Mouse (Mus musculus) heart, adult 8-10 months (tissue): ENCODE results near the gene Gm38392. TPM values are rescaled to one million over a fixed set of nuclear protein-coding genes. Genes with fewer than 3 reads are reported as not detected.

Source experiments
- DNase-seq: peaks from one replicate; pipeline ENCODE4 v3.0.0; 2022; ENCODE audit warnings: low spot score
- microRNA-seq: library from miRNA; unstranded; fragments of <30 nt; microRNA quantifications from one replicate; pipeline ENCODE4 v1.2.0, GENCODE M21; 2022
- total RNA-seq, 4 experiments: library from RNA; stranded (reverse); gene quantifications; 2 replicates each; pipeline ENCODE4 v1.2.4; 2022

Gm38392 gene
- total RNA-seq, 4 experiments from 2014 or later, result 0.25 to 0.44 (median 0.29) TPM; not detected in 1

GRCm38 (mm10) chr3:88200161-88200971 lies 86.6 kb downstream of the Gm38392 start:
- no peak for DNase-seq

GRCm38 (mm10) chr3:88199541-88200110 lies 87.4 kb downstream of the Gm38392 start:
- DNase-seq, result no peak

DNA sequence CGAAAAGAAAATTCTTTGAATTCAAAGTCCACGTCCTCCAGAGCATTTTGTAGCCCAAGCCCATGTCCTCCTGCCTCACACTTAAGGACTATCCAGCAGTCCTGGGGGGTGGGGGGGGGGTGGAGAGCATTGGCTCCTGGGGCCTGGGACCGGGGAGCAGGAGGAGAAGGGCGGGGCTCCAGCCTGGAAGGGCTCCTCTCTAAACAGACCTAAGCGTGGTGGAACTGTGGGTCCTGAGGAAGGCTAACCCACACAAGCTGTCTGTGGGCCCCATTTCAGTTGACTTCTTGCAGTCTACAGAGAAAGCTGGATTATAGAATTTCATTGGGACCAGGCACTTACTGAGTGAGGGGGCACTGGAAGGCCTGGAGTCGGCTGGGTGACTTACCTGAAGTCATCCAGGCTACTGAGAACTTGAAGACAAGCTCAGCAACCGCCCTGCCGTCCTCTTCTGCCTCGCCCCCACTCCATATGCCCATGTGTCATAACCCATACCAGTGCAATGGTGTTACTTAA lies 88.4 kb downstream of the Gm38392 start:
- no peak for DNase-seq

GRCm38 (mm10) chr3:88197741-88198504 lies 89.1 kb downstream of the Gm38392 start:
- DNase-seq, result no peak

Small RNAs within 50 kb of the gene (microRNA-seq; reads per million reads assigned to microRNA genes)
- gene Gm25641 (not detected), gene Mir3093 (not detected), gene Mir9-1 (not detected)

Other genes starting within 250 kb of the Gm38392 start
- 10 to 100 TPM in 3 of 4 experiments, 1 to 10 TPM in 1; 9.8 to 11.7 (median 10.8) TPM for gene Gpatch4, start 244.1 kb downstream of the Gm38392 start, total RNA-seq
- gene Naxe, start 228.7 kb downstream of the Gm38392 start, total RNA-seq, result 100 to 1,000 TPM in 1 of 4 experiments, 10 to 100 TPM in 3; 94.4 to 103 (median 96.3) TPM
- not detected for gene Ttc24, start 208.9 kb downstream of the Gm38392 start, total RNA-seq
- gene Iqgap3, start 205.2 kb downstream of the Gm38392 start, total RNA-seq, result under 1 TPM; 0.22 to 0.80 (median 0.45) TPM
- gene Mef2d, start 144.8 kb downstream of the Gm38392 start, total RNA-seq, result 100 to 1,000 TPM; 125 to 139 (median 131) TPM
- not detected for gene Rhbg, start 32.5 kb downstream of the Gm38392 start, total RNA-seq
- 10 to 100 TPM in 1 of 4 experiments, 1 to 10 TPM in 3; 5.6 to 12.0 (median 7.5) TPM for gene Tsacc, start 9.8 kb upstream of the Gm38392 start, total RNA-seq
- gene Cct3, start 9.9 kb upstream of the Gm38392 start, total RNA-seq, result 100 to 1,000 TPM; 146 to 187 (median 164) TPM
- gene Glmp, start 37.8 kb upstream of the Gm38392 start, total RNA-seq, result 10 to 100 TPM; 74.5 to 85.8 (median 82.1) TPM
- 1 to 10 TPM; 1.6 to 4.0 (median 2.0) TPM for gene Tmem79, start 48.9 kb upstream of the Gm38392 start, total RNA-seq
- 10 to 100 TPM; 42.6 to 57.6 (median 56.5) TPM for gene Smg5, start 49.0 kb upstream of the Gm38392 start, total RNA-seq
- gene Paqr6, start 77.4 kb upstream of the Gm38392 start, total RNA-seq, result under 1 TPM in 3 of 4 experiments, not detected in 1; 0.53 to 0.85 (median 0.69) TPM
- gene Bglap3, start 85.5 kb upstream of the Gm38392 start, total RNA-seq, result not detected
- gene Bglap2, start 91.5 kb upstream of the Gm38392 start, total RNA-seq, result not detected
- gene Bglap, start 97.3 kb upstream of the Gm38392 start, total RNA-seq, result not detected
- gene Pmf1, start 123.1 kb upstream of the Gm38392 start, total RNA-seq, result 10 to 100 TPM; 16.2 to 19.9 (median 16.7) TPM
- 10 to 100 TPM; 13.1 to 14.7 (median 14.1) TPM for gene Slc25a44, start 137.9 kb upstream of the Gm38392 start, total RNA-seq
- 1 to 10 TPM; 2.6 to 4.7 (median 3.8) TPM for gene Sema4a, start 174.0 kb upstream of the Gm38392 start, total RNA-seq
- 100 to 1,000 TPM; 112 to 127 (median 118) TPM for gene Lmna, start 222.7 kb upstream of the Gm38392 start, total RNA-seq
- under 1 TPM; 0.28 to 0.44 (median 0.33) TPM for gene Mex3a, start 245.2 kb upstream of the Gm38392 start, total RNA-seq